Mouse (Mus musculus): Measurements from ENCODE around the gene Capn15. TPM values are rescaled to one million over a fixed set of nuclear protein-coding genes. Genes with fewer than 3 reads are reported as not detected.

The Capn15 gene
- polyA plus RNA-seq, 1 experiment from 2014 or later: 23.9 TPM

GRCm38 (mm10) chr17:25951225-25951802 lies 34.3 kb downstream of the Capn15 start:
- Histone ChIP-seq H3K9ac (replicated peaks) (no peak overlapping the region), H3K4me2 (replicated peaks) (peak overlapping the region; percentile 49), H3K9me3 (no peaks in the 10 kb centered on the region), H3K27me3 (peaks cover 38% of the 10 kb centered on the region), H3K27ac (replicated peaks) (no peak overlapping the region), H3K36me3 (no peaks in the 10 kb centered on the region), H3K4me1 (peaks cover 12% of the 10 kb centered on the region), H3K4me3 (peak overlapping the region; percentile 32)
- no peak for ATAC-seq (replicated peaks)
- WGBS: under 1% methylated on average over 33 of the region's 33 CpGs

- no peak for ATAC-seq (replicated peaks)
- WGBS: 0% methylated on average over 1 of the region's 3 CpGs
- H3K4me3 ChIP-seq: no peak overlapping the region
These were observed 34.9 kb downstream of the Capn15 start for GRCm38 (mm10) chr17:25950706-25951105.

GRCm38 (mm10) chr17:25949981-25950380 lies 35.6 kb downstream of the Capn15 start:
- no peak overlapping the region for H3K4me3 ChIP-seq
- peaks cover 38% of the 10 kb centered on the region for H3K27me3 ChIP-seq
- 83% methylated on average over 5 of the region's 5 CpGs for WGBS
- ATAC-seq (replicated peaks): no peak
- H3K9ac ChIP-seq (replicated peaks): no peak overlapping the region
- peaks cover 12% of the 10 kb centered on the region for H3K4me1 ChIP-seq
- no peaks in the 10 kb centered on the region for H3K36me3 ChIP-seq
- H3K9me3 ChIP-seq: no peaks in the 10 kb centered on the region
- no peak overlapping the region for H3K4me2 ChIP-seq (replicated peaks)
- no peak overlapping the region for H3K27ac ChIP-seq (replicated peaks)

More at GRCm38 (mm10) chr17:25950706-25951105, 34.9 kb downstream of the Capn15 start:
- no peak overlapping the region for H3K9ac ChIP-seq (replicated peaks)
- peaks cover 12% of the 10 kb centered on the region for H3K4me1 ChIP-seq
- H3K36me3 ChIP-seq: no peaks in the 10 kb centered on the region
- H3K27ac ChIP-seq (replicated peaks): no peak overlapping the region
- no peak overlapping the region for H3K4me2 ChIP-seq (replicated peaks)
- no peaks in the 10 kb centered on the region for H3K9me3 ChIP-seq
- peaks cover 38% of the 10 kb centered on the region for H3K27me3 ChIP-seq

DNA sequence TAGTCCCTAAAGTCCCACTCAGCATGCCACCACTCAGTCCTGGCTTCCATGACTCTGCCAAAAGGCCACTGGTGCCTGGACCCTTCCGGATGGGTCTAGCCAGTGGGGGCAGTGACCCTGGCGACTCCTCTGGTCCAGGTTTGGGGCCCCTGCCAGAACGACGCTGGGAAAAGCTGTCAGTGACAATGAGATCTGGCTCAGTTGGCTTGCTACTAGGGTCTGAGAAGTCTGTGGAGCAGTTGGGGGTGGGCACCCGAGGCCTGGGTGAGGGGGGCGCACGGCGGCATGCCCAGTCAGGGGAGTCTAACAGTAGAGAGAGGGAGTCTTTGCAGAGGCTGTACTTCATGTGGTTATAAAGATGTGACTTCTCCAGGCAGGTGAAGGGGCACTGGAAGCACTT lies 37.5 kb downstream of the Capn15 start:
- Histone ChIP-seq H3K27me3 (peaks cover 32% of the 10 kb centered on the region), H3K9me3 (no peaks in the 10 kb centered on the region), H3K27ac (replicated peaks) (no peak overlapping the region), H3K4me1 (peaks cover 12% of the 10 kb centered on the region), H3K4me3 (no peak overlapping the region), H3K4me2 (replicated peaks) (no peak overlapping the region), H3K36me3 (no peaks in the 10 kb centered on the region), H3K9ac (replicated peaks) (no peak overlapping the region)
- ATAC-seq (replicated peaks): no peak
- 80% methylated on average over 8 of the region's 8 CpGs for WGBS

- H3K4me1 ChIP-seq: peaks cover 12% of the 10 kb centered on the region
- no peaks in the 10 kb centered on the region for H3K9me3 ChIP-seq
- no peak overlapping the region for H3K27ac ChIP-seq (replicated peaks)
- no peaks in the 10 kb centered on the region for H3K36me3 ChIP-seq
- ATAC-seq (replicated peaks): no peak
- peaks cover 27% of the 10 kb centered on the region for H3K27me3 ChIP-seq
- 84% methylated on average over 4 of the region's 4 CpGs for WGBS
- H3K4me2 ChIP-seq (replicated peaks): no peak overlapping the region
- no peak overlapping the region for H3K9ac ChIP-seq (replicated peaks)
- no peak overlapping the region for H3K4me3 ChIP-seq
These were observed 38.0 kb downstream of the Capn15 start for GRCm38 (mm10) chr17:25947576-25947975.

- Histone ChIP-seq H3K4me1 (peaks cover 13% of the 10 kb centered on the region), H3K9me3 (no peaks in the 10 kb centered on the region), H3K27me3 (peaks cover 20% of the 10 kb centered on the region), H3K36me3 (no peaks in the 10 kb centered on the region), H3K9ac (replicated peaks) (no peak overlapping the region), H3K4me2 (replicated peaks) (no peak overlapping the region), H3K4me3 (no peak overlapping the region), H3K27ac (replicated peaks) (no peak overlapping the region)
- WGBS: 89% methylated on average over 8 of the region's 8 CpGs
- ATAC-seq (replicated peaks): no peak
These were observed 38.7 kb downstream of the Capn15 start for GRCm38 (mm10) chr17:25946891-25947290.

GRCm38 (mm10) chr17:25946349-25946748 lies 39.2 kb downstream of the Capn15 start:
- no peak overlapping the region for H3K4me2 ChIP-seq (replicated peaks)
- H3K27ac ChIP-seq (replicated peaks): no peak overlapping the region
- 82% methylated on average over 7 of the region's 7 CpGs for WGBS
- no peaks in the 10 kb centered on the region for H3K36me3 ChIP-seq
- no peak overlapping the region for H3K9ac ChIP-seq (replicated peaks)
- H3K4me1 ChIP-seq: peaks cover 10% of the 10 kb centered on the region
- H3K9me3 ChIP-seq: no peaks in the 10 kb centered on the region
- H3K4me3 ChIP-seq: no peak overlapping the region
- H3K27me3 ChIP-seq: peaks cover 15% of the 10 kb centered on the region
- no peak for ATAC-seq (replicated peaks)

DNA sequence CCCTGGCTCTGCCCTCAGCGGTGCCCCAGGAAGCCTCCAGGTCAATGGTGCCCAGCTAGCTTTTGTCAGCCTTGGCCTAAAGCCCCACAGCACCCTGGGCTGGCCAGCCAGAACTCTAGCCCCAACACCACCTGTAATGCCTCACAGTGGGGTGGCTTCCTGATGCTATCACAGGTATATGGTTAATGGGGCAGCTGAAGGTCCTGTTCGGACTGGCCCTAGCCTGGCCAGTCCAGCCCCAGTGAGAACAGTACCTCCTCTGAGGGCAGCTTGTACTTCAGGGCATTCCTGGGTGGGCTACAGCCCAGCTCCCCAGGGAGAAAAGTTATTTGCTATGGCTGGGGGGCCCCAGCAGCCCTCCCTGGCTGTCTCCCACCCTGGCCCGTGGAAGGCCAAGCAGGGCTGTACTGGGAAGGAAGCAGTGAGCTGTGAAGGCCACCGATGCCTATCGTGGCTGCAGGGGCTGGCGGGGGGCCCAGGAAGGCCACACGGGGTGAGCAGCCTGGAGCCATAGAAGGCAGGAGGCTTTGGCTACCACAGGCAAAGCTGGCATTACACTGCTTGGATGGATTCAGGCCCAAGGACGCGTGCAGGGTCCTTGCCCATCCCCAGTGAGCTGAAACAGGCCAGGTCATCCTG lies 40.0 kb downstream of the Capn15 start:
- Histone ChIP-seq H3K9me3 (no peaks in the 10 kb centered on the region), H3K4me1 (peaks cover 14% of the 10 kb centered on the region), H3K4me2 (replicated peaks) (no peak overlapping the region), H3K27me3 (peaks cover 8% of the 10 kb centered on the region), H3K27ac (replicated peaks) (no peak overlapping the region), H3K9ac (replicated peaks) (no peak overlapping the region), H3K36me3 (no peaks in the 10 kb centered on the region), H3K4me3 (no peak overlapping the region)
- 60% methylated on average over 9 of the region's 9 CpGs for WGBS
- ATAC-seq (replicated peaks): no peak

DNA sequence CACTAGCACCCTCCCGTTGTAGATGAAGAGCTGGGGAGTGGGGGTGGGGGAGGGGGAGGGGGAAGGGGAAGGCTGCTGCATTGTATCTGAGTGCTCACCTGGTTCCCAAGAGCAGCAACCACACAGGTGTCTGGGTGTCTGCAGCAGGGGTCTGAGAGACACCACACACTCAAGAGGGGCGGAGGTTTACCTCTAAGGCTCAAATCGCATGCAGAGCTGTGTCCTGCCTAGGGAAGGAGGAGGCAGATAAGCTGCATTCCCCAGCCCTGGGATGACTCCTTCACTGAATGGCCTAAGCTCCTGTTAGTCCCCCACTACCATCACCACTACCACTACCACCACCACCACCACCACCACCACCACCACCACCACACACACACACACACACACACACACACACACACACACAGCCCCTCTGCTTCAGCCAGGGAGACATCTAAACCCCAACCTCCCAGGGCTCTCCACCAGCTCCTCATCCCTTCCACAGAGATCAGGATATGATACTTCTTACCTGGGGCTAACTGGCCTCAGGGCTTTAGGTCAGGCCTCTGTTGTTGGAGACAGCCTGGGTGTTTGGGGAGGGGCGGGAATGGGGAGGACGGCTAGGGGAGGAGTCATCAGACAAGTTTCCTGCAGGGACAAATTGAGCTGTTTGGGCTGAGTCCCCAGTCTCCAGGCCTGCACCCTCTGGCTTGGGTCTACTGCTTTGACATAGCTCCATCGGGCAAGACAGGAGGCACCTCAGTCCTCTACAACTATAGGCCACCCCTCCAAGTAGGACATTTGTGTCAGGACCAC lies 41.0 kb downstream of the Capn15 start, which contains the start of the genes Pigq and Nhlrc4:
TSS of gene Pigq (minus strand) at position 571 of the 798 bp plus-strand sequence.
TSS of gene Nhlrc4 (minus strand) at position 596 of the 798 bp plus-strand sequence.
- no peak within 1 kb of the TSS for H3K27ac ChIP-seq (replicated peaks)
- 44% methylated on average over 6 of the region's 6 CpGs for WGBS
- H3K9me3 ChIP-seq: no peaks in the 10 kb centered on the region
- peaks cover 20% of the 10 kb centered on the region for H3K4me1 ChIP-seq
- H3K4me3 ChIP-seq: no peak within 1 kb of the TSS
- H3K36me3 ChIP-seq: no peaks in the 10 kb centered on the region
- no peaks in the 10 kb centered on the region for H3K27me3 ChIP-seq
- H3K9ac ChIP-seq (replicated peaks): no peak within 1 kb of the TSS
- no peak for ATAC-seq (replicated peaks)
- no peak within 1 kb of the TSS for H3K4me2 ChIP-seq (replicated peaks)

DNA sequence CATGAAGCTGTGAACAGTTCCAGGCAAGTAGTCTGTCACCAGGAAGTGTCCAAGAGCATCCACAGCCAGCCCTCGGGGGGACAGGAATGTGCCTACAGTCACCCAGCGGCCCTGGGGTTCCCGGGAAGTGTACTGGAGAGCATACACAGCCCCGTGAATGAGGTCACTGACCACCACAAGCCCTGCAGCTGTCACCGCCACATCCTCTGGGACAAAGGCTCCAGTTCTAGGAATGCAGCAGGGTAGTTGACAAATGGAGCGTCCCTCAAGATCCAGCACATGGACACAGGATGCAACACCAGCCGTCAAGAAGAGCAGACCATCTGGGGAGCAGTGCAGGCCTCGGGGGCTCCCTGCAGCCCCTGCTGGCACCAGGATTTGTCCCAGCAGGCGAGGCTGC lies 41.8 kb downstream of the Capn15 start:
- peaks cover 20% of the 10 kb centered on the region for H3K4me1 ChIP-seq
- no peak overlapping the region for H3K4me3 ChIP-seq
- H3K4me2 ChIP-seq (replicated peaks): no peak overlapping the region
- no peak for ATAC-seq (replicated peaks)
- no peak overlapping the region for H3K9ac ChIP-seq (replicated peaks)
- no peaks in the 10 kb centered on the region for H3K9me3 ChIP-seq
- no peaks in the 10 kb centered on the region for H3K27me3 ChIP-seq
- WGBS: 81% methylated on average over 9 of the region's 9 CpGs
- no peaks in the 10 kb centered on the region for H3K36me3 ChIP-seq
- H3K27ac ChIP-seq (replicated peaks): no peak overlapping the region

DNA sequence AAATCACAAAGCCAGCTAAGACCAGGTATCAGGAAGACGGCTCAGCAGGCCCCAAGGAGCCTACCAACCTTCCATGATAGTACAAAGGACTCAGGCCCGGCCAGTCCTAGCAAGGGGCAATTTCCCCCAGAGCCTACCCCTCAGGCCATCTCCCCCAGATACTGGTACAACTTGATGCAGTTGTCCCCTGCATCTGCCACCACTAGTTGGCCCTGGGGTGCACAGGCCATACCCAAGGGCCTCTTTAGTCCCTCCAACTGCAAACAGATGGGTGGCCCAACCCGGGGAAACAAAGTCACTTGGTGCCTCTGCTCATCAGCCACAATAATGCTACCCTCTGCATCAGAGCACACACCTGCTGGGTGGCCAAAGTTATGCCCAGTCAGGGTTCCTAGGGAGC lies 42.4 kb downstream of the Capn15 start:
- ATAC-seq (replicated peaks): no peak
- WGBS: 75% methylated on average over 3 of the region's 3 CpGs
- no peaks in the 10 kb centered on the region for H3K36me3 ChIP-seq
- H3K27ac ChIP-seq (replicated peaks): no peak overlapping the region
- no peaks in the 10 kb centered on the region for H3K9me3 ChIP-seq
- no peak overlapping the region for H3K4me3 ChIP-seq
- no peak overlapping the region for H3K4me2 ChIP-seq (replicated peaks)
- H3K27me3 ChIP-seq: no peaks in the 10 kb centered on the region
- H3K4me1 ChIP-seq: peaks cover 20% of the 10 kb centered on the region
- H3K9ac ChIP-seq (replicated peaks): no peak overlapping the region

GRCm38 (mm10) chr17:25942597-25943151 lies 42.9 kb downstream of the Capn15 start:
- 90% methylated on average over 2 of the region's 2 CpGs for WGBS
- H3K4me1 ChIP-seq: peaks cover 20% of the 10 kb centered on the region
- no peak for ATAC-seq (replicated peaks)
- no peaks in the 10 kb centered on the region for H3K9me3 ChIP-seq
- H3K27me3 ChIP-seq: no peaks in the 10 kb centered on the region
- H3K4me2 ChIP-seq (replicated peaks): no peak overlapping the region
- no peaks in the 10 kb centered on the region for H3K36me3 ChIP-seq
- H3K9ac ChIP-seq (replicated peaks): no peak overlapping the region
- no peak overlapping the region for H3K27ac ChIP-seq (replicated peaks)
- H3K4me3 ChIP-seq: no peak overlapping the region
